Mouse (Mus musculus): ENCODE measurements around the gene Smad5. TPM values are rescaled to one million over a fixed set of nuclear protein-coding genes. Genes with fewer than 3 reads are reported as not detected.

Gene Smad5
- polyA plus RNA-seq, 1 experiment from 2014 or later = 3.7 TPM

GRCm38 (mm10) chr13:56703222-56703870, 536 bp downstream of the Smad5 start:
- under 1% methylated on average over 78 of the region's 80 CpGs for WGBS (ENCODE audit: insufficient replicate concordance)
- no peaks in the 10 kb centered on the region for H3K9me3 ChIP-seq (replicated peaks)

GRCm38 (mm10) chr13:56703871-56704321, 1.1 kb downstream of the Smad5 start:
- DNase-seq (peak; percentile 5), ATAC-seq (ENCODE audit: low read depth) (peak; percentile 58)
- Histone ChIP-seq H3K27ac (peak overlapping the region; percentile 88), H3K4me1 (replicated peaks) (peaks cover 43% of the 10 kb centered on the region), H3K36me3 (0 out of 2 replicates have a peak, but pooled peaks cover 5% of the 10 kb centered on the region), H3K27me3 (no peaks in the 10 kb centered on the region), H3K4me2 (peak overlapping the region; percentile 88), H3K9ac (peak overlapping the region; percentile 92), H3K9me3 (replicated peaks) (no peaks in the 10 kb centered on the region), H3K4me3 (replicated peaks) (peak overlapping the region; percentile 76)
- 2% methylated on average over 11 of the region's 11 CpGs for WGBS (ENCODE audit: insufficient replicate concordance)

More at GRCm38 (mm10) chr13:56703222-56703870, 536 bp downstream of the Smad5 start:
- Histone ChIP-seq H3K27ac (peak overlapping the region; percentile 88), H3K4me3 (replicated peaks) (peak overlapping the region; percentile 76), H3K4me2 (peak overlapping the region; percentile 88), H3K27me3 (no peaks in the 10 kb centered on the region), H3K36me3 (0 out of 2 replicates have a peak, but pooled peaks cover 5% of the 10 kb centered on the region), H3K4me1 (replicated peaks) (peaks cover 43% of the 10 kb centered on the region), H3K9ac (peak overlapping the region; percentile 92)
- peak; percentile 80 for ATAC-seq (ENCODE audit: low read depth)
- peak; percentile 53 for DNase-seq

- no peaks in the 10 kb centered on the region for H3K27me3 ChIP-seq
- H3K4me1 ChIP-seq (replicated peaks) = peaks cover 43% of the 10 kb centered on the region
- peaks cover 10% of the 10 kb centered on the region; the same call in 1 of the 2 replicates for H3K36me3 ChIP-seq
- no peak overlapping the region for H3K27ac ChIP-seq
- 66% methylated on average over 2 of the region's 2 CpGs for WGBS (ENCODE audit: insufficient replicate concordance)
- peak overlapping the region; percentile 76 for H3K4me3 ChIP-seq (replicated peaks)
- ATAC-seq (ENCODE audit: low read depth) (no peak), DNase-seq (no peak)
- H3K9ac ChIP-seq = peak overlapping the region; percentile 92; the same call in 1 of the 2 replicates
- H3K9me3 ChIP-seq (replicated peaks) = no peaks in the 10 kb centered on the region
- peak overlapping the region; percentile 88 for H3K4me2 ChIP-seq
Measured at GRCm38 (mm10) chr13:56704596-56704995, 1.8 kb downstream of the Smad5 start.

- no peaks in the 10 kb centered on the region for H3K9me3 ChIP-seq (replicated peaks)
- WGBS (ENCODE audit: insufficient replicate concordance) = 80% methylated on average over 4 of the region's 4 CpGs
- ATAC-seq (ENCODE audit: low read depth) (no peak), DNase-seq (no peak)
- no peak overlapping the region for H3K4me2 ChIP-seq
- no peak overlapping the region for H3K4me3 ChIP-seq (replicated peaks)
- peaks cover 12% of the 10 kb centered on the region; the same call in 1 of the 2 replicates for H3K36me3 ChIP-seq
- peaks cover 42% of the 10 kb centered on the region for H3K4me1 ChIP-seq (replicated peaks)
- no peaks in the 10 kb centered on the region for H3K27me3 ChIP-seq
- H3K27ac ChIP-seq = no peak overlapping the region
- no peak overlapping the region for H3K9ac ChIP-seq
Measured at GRCm38 (mm10) chr13:56707111-56707510, 4.3 kb downstream of the Smad5 start.

GRCm38 (mm10) chr13:56707606-56708005, 4.8 kb downstream of the Smad5 start:
- Histone ChIP-seq H3K4me3 (replicated peaks) (no peak overlapping the region), H3K27me3 (no peaks in the 10 kb centered on the region), H3K9ac (no peak overlapping the region), H3K9me3 (replicated peaks) (no peaks in the 10 kb centered on the region), H3K36me3 (peaks cover 15% of the 10 kb centered on the region; the same call in 1 of the 2 replicates), H3K4me1 (replicated peaks) (peaks cover 38% of the 10 kb centered on the region), H3K4me2 (no peak overlapping the region), H3K27ac (no peak overlapping the region)
- ATAC-seq (ENCODE audit: low read depth) = no peak
- WGBS (ENCODE audit: insufficient replicate concordance) = 61% methylated on average over 4 of the region's 4 CpGs
- no peak for DNase-seq

GRCm38 (mm10) chr13:56710620-56711019, 7.8 kb downstream of the Smad5 start:
- Histone ChIP-seq H3K27me3 (no peaks in the 10 kb centered on the region), H3K27ac (no peak overlapping the region), H3K9me3 (replicated peaks) (no peaks in the 10 kb centered on the region), H3K4me3 (replicated peaks) (no peak overlapping the region), H3K4me2 (no peak overlapping the region), H3K36me3 (peaks cover 15% of the 10 kb centered on the region; the same call in 1 of the 2 replicates), H3K4me1 (replicated peaks) (peaks cover 15% of the 10 kb centered on the region), H3K9ac (no peak overlapping the region)
- WGBS (ENCODE audit: insufficient replicate concordance) = 48% methylated on average over 2 of the region's 2 CpGs
- DNase-seq (no peak), ATAC-seq (ENCODE audit: low read depth) (no peak)

GRCm38 (mm10) chr13:56712221-56712620, 9.4 kb downstream of the Smad5 start:
- ATAC-seq (ENCODE audit: low read depth) (no peak), DNase-seq (no peak)
- peaks cover 8% of the 10 kb centered on the region for H3K4me1 ChIP-seq (replicated peaks)
- no peak overlapping the region for H3K4me2 ChIP-seq
- H3K4me3 ChIP-seq (replicated peaks) = no peak overlapping the region
- no peaks in the 10 kb centered on the region for H3K27me3 ChIP-seq
- peaks cover 10% of the 10 kb centered on the region; the same call in 1 of the 2 replicates for H3K36me3 ChIP-seq
- H3K9ac ChIP-seq = no peak overlapping the region
- no peak overlapping the region for H3K27ac ChIP-seq
- 77% methylated on average over 2 of the region's 2 CpGs for WGBS (ENCODE audit: insufficient replicate concordance)
- H3K9me3 ChIP-seq (replicated peaks) = no peaks in the 10 kb centered on the region

- no peaks in the 10 kb centered on the region for H3K27me3 ChIP-seq
- DNase-seq = no peak
- WGBS (ENCODE audit: insufficient replicate concordance) = 76% methylated on average over 4 of the region's 4 CpGs
- ATAC-seq (ENCODE audit: low read depth) = no peak
- no peak overlapping the region for H3K4me3 ChIP-seq (replicated peaks)
- no peak overlapping the region for H3K27ac ChIP-seq
- no peak overlapping the region for H3K9ac ChIP-seq
- H3K4me1 ChIP-seq (replicated peaks) = no peaks in the 10 kb centered on the region
- H3K36me3 ChIP-seq = peaks cover 51% of the 10 kb centered on the region
- no peak overlapping the region for H3K4me2 ChIP-seq
- no peaks in the 10 kb centered on the region for H3K9me3 ChIP-seq (replicated peaks)
Measured at GRCm38 (mm10) chr13:56726551-56726950, 23.7 kb downstream of the Smad5 start.

GRCm38 (mm10) chr13:56729046-56729445, 26.2 kb downstream of the Smad5 start:
- no peak overlapping the region for H3K4me3 ChIP-seq (replicated peaks)
- DNase-seq = no peak
- 86% methylated on average over 7 of the region's 7 CpGs for WGBS (ENCODE audit: insufficient replicate concordance)

GRCm38 (mm10) chr13:56734617-56735016, 31.8 kb downstream of the Smad5 start:
- H3K4me3 ChIP-seq (replicated peaks) = no peak overlapping the region
- H3K36me3 ChIP-seq = peaks cover 67% of the 10 kb centered on the region

More at GRCm38 (mm10) chr13:56729046-56729445, 26.2 kb downstream of the Smad5 start:
- no peak overlapping the region for H3K9ac ChIP-seq
- peaks cover 71% of the 10 kb centered on the region for H3K36me3 ChIP-seq
- H3K27me3 ChIP-seq = no peaks in the 10 kb centered on the region
- ATAC-seq (ENCODE audit: low read depth) = no peak
- no peaks in the 10 kb centered on the region for H3K9me3 ChIP-seq (replicated peaks)
- H3K4me1 ChIP-seq (replicated peaks) = no peaks in the 10 kb centered on the region
- H3K4me2 ChIP-seq = no peak overlapping the region
- no peak overlapping the region for H3K27ac ChIP-seq

GRCm38 (mm10) chr13:56735212-56735875, 32.5 kb downstream of the Smad5 start:
- H3K4me1 ChIP-seq (replicated peaks) = peaks cover 13% of the 10 kb centered on the region
- no peaks in the 10 kb centered on the region for H3K27me3 ChIP-seq
- H3K9ac ChIP-seq = no peak overlapping the region
- peaks cover 62% of the 10 kb centered on the region for H3K36me3 ChIP-seq
- no peaks in the 10 kb centered on the region for H3K9me3 ChIP-seq (replicated peaks)
- WGBS (ENCODE audit: insufficient replicate concordance) = 52% methylated on average over 6 of the region's 6 CpGs
- H3K27ac ChIP-seq = no peak overlapping the region
- no peak for DNase-seq
- no peak overlapping the region for H3K4me2 ChIP-seq
- H3K4me3 ChIP-seq (replicated peaks) = no peak overlapping the region
- ATAC-seq (ENCODE audit: low read depth) = no peak

More at GRCm38 (mm10) chr13:56734617-56735016, 31.8 kb downstream of the Smad5 start:
- Histone ChIP-seq H3K27me3 (no peaks in the 10 kb centered on the region), H3K9ac (no peak overlapping the region), H3K4me1 (replicated peaks) (peaks cover 13% of the 10 kb centered on the region), H3K27ac (no peak overlapping the region), H3K4me2 (no peak overlapping the region), H3K9me3 (replicated peaks) (no peaks in the 10 kb centered on the region)
- ATAC-seq (ENCODE audit: low read depth) = no peak
- DNase-seq = no peak
- WGBS (ENCODE audit: insufficient replicate concordance) = 64% methylated on average over 4 of the region's 4 CpGs
